Mouse (Mus musculus) cerebellum, adult 2 months (tissue): ENCODE results near the gene Phf14. TPM values are rescaled to one million over a fixed set of nuclear protein-coding genes. Genes with fewer than 3 reads are reported as not detected.

Source experiments
- DNase-seq, 2 experiments: peaks; one replicate each; pipeline ENCODE4 v3.0.0; 2021
- H3K27ac ChIP-seq: fragments of 200-500 bp; 2 replicates; pipeline ENCODE4 v1.5.1; 2012; ENCODE audit warnings: low read length, control low read depth, inconsistent platforms; ENCODE audit not compliant: insufficient read depth
- H3K27me3 ChIP-seq: fragments of 200-500 bp; 2 replicates; pipeline ENCODE4 v1.6.1; 2012; ENCODE audit warnings: inconsistent platforms, mild to moderate bottlenecking, low read length, moderate library complexity; ENCODE audit not compliant: control insufficient read depth, insufficient read depth
- H3K4me1 ChIP-seq: fragments of 200-500 bp; 2 replicates; pipeline ENCODE4 v1.6.1; 2011; ENCODE audit warnings: low read length; ENCODE audit not compliant: control insufficient read depth, insufficient read depth
- H3K4me3 ChIP-seq: fragments of 200-500 bp; replicated peaks from 2 replicates; pipeline ENCODE3; 2011; ENCODE audit warnings: mild to moderate bottlenecking, low read depth, low read length, control low read depth; ENCODE audit not compliant: insufficient read depth
- CTCF ChIP-seq: fragments of 200-500 bp; IDR thresholded peaks from 2 replicates; pipeline ENCODE4 v1.5.1; 2011; ENCODE audit warnings: low read depth, mild to moderate bottlenecking, control low read depth, low read length, moderate library complexity, borderline replicate concordance; ENCODE audit not compliant: insufficient read depth
- POLR2A ChIP-seq: fragments of 200-500 bp; IDR thresholded peaks from 2 replicates; pipeline ENCODE4 v1.6.1; 2011; ENCODE audit warnings: low read length, control low read depth, borderline replicate concordance; ENCODE audit not compliant: insufficient read depth
- WGBS: fragments of 180-500 bp; shearing (Covaris S2); methylation state at CpG from one replicate; pipeline ENCODE4 v1.1.7; 2018; 5-methylcytosine and 5-hydroxymethylcytosine counted together
- polyA plus RNA-seq: library from polyadenylated mRNA; depleted of rRNA; stranded (reverse); fragments of >200 nt; gene quantifications from 2 replicates; pipeline ENCODE4 v1.2.3, GENCODE M21; 2012

The Phf14 gene
- polyA plus RNA-seq, 1 experiment, result 37.9 TPM

DNA sequence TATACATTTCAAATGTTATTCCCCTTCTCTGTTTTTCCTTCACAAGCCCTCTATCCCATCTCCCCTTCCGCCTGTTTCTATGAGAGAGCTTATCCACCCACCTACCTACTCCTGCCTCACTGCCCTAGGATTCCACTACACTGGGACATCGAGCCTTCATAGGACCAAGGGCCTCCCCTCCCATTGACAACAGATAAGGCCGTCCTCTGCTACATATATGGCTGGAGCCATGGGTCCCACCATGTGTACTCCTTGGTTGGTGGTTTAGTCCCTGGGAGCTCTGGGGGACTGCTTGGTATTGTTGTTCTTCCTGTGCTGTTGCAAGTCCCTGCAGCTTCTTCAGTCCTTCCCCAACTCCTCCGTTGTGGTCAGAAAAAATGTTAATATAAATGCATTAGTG lies 97.8 kb downstream of the Phf14 start:
- TF ChIP-seq POLR2A (no peak), CTCF (no peak)
- H3K4me1 ChIP-seq, result no peaks in the 10 kb centered on the region
- WGBS, result 95% methylated on average over 4 of the region's 4 CpGs
- H3K27ac ChIP-seq, result no peak overlapping the region
- no peak for DNase-seq
- no peak overlapping the region for H3K4me3 ChIP-seq
- no peaks in the 10 kb centered on the region for H3K27me3 ChIP-seq

DNA sequence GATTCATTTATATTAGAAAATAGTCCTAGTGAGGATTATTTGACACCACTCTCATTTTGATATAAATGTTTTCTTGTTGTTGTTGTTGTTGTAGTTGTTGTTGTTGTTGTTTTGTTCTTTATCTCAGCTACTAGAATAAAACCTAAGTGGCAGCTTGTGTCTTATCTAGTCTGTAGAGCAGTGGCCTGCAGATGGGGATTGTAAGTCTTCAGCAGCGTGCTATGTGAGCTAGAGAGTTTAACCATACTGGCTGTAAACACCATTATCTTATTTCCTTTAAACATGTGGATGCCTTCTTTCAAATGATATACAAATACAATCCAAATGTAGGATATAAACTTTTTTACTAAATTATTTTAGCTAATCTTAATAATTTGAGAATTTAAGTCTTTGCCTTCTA lies 98.4 kb downstream of the Phf14 start:
- no peak for DNase-seq
- H3K4me3 ChIP-seq, result no peak overlapping the region
- no peaks in the 10 kb centered on the region for H3K27me3 ChIP-seq
- WGBS, result 98% methylated on average over 1 of the region's 1 CpGs
- H3K27ac ChIP-seq, result no peak overlapping the region
- TF ChIP-seq CTCF (no peak), POLR2A (no peak)
- H3K4me1 ChIP-seq, result no peaks in the 10 kb centered on the region

DNA sequence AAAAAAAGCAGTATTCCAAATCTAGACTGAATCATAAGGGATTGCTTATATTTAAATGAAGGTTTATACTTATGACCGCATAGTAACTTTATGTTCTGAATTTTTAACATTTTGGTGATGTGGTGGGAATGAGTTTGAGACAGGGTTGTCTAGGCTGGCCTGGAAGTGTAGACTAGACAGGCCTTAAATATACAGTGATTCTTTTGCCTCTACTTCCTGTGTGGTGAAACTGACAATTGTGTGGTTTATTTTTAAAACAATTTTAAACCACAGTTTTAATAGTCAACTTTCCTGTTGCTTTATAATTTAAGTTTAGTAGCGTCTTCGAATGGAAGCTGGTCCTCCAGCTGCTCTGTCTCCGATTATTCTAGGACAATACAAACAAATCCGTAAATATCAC lies 104.5 kb downstream of the Phf14 start:
- H3K4me1 ChIP-seq, result no peaks in the 10 kb centered on the region
- no peak for DNase-seq
- WGBS, result 93% methylated on average over 5 of the region's 5 CpGs
- no peak overlapping the region for H3K27ac ChIP-seq
- H3K4me3 ChIP-seq, result no peak overlapping the region
- no peaks in the 10 kb centered on the region for H3K27me3 ChIP-seq
- TF ChIP-seq POLR2A, result no peak

DNA sequence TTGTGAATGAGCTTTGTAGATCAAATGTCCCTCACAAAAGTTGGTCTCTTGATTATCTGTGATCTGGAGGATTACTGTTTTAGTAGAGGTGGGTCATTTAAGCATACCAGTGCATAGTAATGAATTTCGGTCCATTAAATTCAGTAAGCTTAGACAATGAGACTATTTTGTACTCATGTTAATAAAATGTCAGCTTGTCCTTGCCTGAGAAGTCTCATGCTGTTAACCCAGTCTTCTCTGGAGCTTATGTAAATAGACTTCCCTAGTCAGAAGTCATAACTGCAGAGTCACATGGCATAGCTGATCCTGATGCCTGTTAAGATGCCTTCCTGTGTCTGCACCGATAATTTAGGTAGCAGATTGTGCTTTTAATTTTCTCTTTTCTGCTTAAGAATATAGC lies 106.4 kb downstream of the Phf14 start:
- H3K27ac ChIP-seq, result no peak overlapping the region
- no peak for TF ChIP-seq POLR2A
- no peak for TF ChIP-seq CTCF
- H3K4me1 ChIP-seq, result no peaks in the 10 kb centered on the region
- no peak overlapping the region for H3K4me3 ChIP-seq
- DNase-seq, result no peak
- 10% methylated on average over 2 of the region's 2 CpGs for WGBS
- no peaks in the 10 kb centered on the region for H3K27me3 ChIP-seq

DNA sequence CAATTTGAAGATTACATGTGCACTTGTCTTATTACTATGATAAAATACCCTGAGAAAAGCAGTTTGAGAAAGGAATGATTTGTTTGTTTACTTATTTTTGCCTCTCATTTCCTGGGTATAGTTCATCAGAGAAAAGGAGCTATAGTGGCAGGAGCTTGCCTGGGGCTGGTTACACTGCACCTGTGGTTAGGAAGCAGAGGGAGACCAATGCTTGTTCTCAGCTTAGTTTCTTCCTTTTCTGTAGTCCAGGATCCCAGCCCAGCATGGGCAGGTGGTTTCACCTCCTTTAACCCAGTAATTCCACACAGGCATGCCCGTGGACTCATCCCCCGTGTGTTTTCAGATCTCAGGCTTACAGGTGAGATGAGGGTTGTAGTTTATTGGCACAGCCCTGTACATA lies 107.1 kb downstream of the Phf14 start:
- DNase-seq, result no peak
- WGBS, result 86% methylated on average over 2 of the region's 2 CpGs

DNA sequence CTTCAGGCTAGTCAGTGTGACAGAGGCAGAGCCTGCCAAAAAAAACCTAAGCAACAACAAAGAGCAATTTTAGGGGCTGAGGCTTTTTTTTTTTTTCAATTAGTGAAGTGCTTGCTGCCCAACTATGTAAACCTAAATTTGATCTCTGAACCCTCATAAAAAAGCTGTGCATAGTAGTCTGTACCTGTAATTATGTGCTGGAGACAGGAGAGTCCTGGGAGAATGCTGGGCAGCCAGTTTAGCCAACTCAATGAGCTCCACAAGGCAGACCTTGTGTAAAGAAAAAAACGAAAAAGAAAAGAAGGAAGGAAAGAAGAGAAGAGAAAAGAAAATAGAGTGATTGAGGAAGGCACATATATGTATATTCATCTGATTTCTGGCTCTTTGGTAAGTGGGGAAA lies 112.1 kb downstream of the Phf14 start:
- H3K27me3 ChIP-seq, result no peaks in the 10 kb centered on the region
- H3K4me3 ChIP-seq, result no peak overlapping the region
- WGBS, result 71% methylated on average over 1 of the region's 1 CpGs
- DNase-seq, result no peak
- H3K4me1 ChIP-seq, result no peaks in the 10 kb centered on the region
- H3K27ac ChIP-seq, result no peak overlapping the region
- TF ChIP-seq POLR2A (no peak), CTCF (no peak)

More for the DNA sequence above, 107.1 kb downstream of the Phf14 start:
- H3K4me1 ChIP-seq, result no peaks in the 10 kb centered on the region
- no peaks in the 10 kb centered on the region for H3K27me3 ChIP-seq
- H3K4me3 ChIP-seq, result no peak overlapping the region
- TF ChIP-seq CTCF, result no peak
- no peak for TF ChIP-seq POLR2A
- no peak overlapping the region for H3K27ac ChIP-seq

DNA sequence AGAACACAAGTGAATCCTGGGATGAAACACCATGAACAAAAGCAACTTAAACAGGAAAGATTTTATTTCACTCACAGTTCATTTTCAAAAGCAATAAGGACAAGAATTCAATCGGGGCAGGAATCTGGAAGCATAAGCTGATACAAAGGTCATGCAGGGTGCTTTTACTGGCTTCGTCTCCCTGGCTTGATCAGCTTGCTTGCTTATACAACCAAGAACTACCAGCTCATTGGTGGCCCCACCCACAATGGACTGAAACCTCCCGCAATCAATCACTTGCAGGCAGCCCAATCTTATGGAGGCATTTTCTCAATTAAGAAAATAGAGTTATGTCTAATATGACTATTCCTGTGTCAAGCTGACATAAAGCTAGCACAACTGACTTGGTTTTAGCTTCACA lies 112.5 kb downstream of the Phf14 start:
- Histone ChIP-seq H3K4me3 (no peak overlapping the region), H3K27ac (no peak overlapping the region), H3K27me3 (no peaks in the 10 kb centered on the region), H3K4me1 (no peaks in the 10 kb centered on the region)
- WGBS, result 88% methylated on average over 3 of the region's 3 CpGs
- TF ChIP-seq POLR2A (no peak), CTCF (no peak)
- DNase-seq, result no peak

DNA sequence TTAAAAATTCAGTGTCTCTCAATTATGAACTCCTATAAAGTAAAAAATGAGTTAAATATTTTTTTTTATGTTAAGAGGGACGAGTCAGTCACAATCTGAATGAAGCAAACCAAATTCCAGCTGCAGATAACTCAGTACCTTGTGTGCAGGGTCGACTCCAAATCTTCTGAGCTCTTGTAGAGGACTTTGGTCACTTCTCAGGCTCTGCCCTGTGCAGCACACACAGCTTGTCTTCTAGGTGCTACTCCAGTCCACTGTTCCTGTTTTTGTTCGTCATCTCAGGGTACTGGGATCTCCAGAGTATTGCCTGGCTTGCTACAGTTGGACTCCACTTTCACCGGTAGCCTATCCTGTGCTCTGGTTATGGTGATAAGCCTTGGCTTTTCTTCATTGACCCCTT lies 113.1 kb downstream of the Phf14 start:
- H3K4me1 ChIP-seq, result no peaks in the 10 kb centered on the region
- WGBS, result 89% methylated on average over 4 of the region's 4 CpGs
- no peak overlapping the region for H3K27ac ChIP-seq
- DNase-seq, result no peak
- no peak overlapping the region for H3K4me3 ChIP-seq
- no peaks in the 10 kb centered on the region for H3K27me3 ChIP-seq
- TF ChIP-seq POLR2A (no peak), CTCF (no peak)

DNA sequence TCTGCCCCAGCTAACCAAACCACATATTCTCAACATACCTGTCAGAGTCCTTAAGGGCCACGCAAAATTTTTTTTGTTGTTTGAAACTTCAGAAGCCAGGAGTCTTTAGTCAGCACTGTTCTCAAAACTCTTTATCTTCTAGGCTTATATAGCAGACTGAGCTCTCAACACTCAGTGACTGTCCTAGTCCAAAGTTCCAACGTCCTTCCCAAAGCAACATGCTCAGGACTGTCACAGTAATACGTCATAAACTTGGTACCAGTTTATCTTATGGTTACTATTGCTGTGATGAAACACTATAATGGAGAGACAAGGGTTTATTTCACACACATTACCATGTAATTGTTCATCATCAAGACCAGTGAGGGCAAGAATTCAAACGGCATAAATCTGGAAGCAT lies 113.9 kb downstream of the Phf14 start:
- DNase-seq, result no peak
- WGBS, result 85% methylated on average over 4 of the region's 4 CpGs
- Histone ChIP-seq H3K27ac (no peak overlapping the region), H3K4me1 (no peaks in the 10 kb centered on the region), H3K4me3 (no peak overlapping the region), H3K27me3 (no peaks in the 10 kb centered on the region)
- TF ChIP-seq POLR2A (no peak), CTCF (no peak)
